Mouse (Mus musculus) stomach, postnatal 0 days (tissue): Measurements from ENCODE around the gene Slc45a3.

ENCODE experiments used
- CTCF ChIP-seq: IDR thresholded peaks from 2 replicates; pipeline ENCODE4 v1.5.1; 2016; ENCODE audit warnings: antibody characterized with exemption, low read depth, mild to moderate bottlenecking, moderate library complexity
- EP300 ChIP-seq: optimal IDR thresholded peaks from 2 replicates; pipeline ENCODE3; 2016; ENCODE audit warnings: antibody characterized with exemption

GRCm38 (mm10) chr1:131982907-131983306, 20.1 kb downstream of the Slc45a3 start:
- TF ChIP-seq CTCF (peak; percentile 98), EP300 (no peak)
